Mouse (Mus musculus) testis, adult 2 months (tissue): Measurements from ENCODE around the gene Fbxo42. TPM values are rescaled to one million over a fixed set of nuclear protein-coding genes. Genes with fewer than 3 reads are reported as not detected.
A peak's percentile ranks its signal among the peaks of the same experiment; 100 is the strongest.

Source experiments
- H3K27ac ChIP-seq: fragments of 200-500 bp; 2 replicates; pipeline ENCODE4 v1.5.1; 2012; ENCODE audit warnings: low read depth, low read length; ENCODE audit not compliant: control insufficient read depth, insufficient read depth
- H3K27me3 ChIP-seq: fragments of 200-500 bp; 2 replicates; pipeline ENCODE4 v1.6.1; 2012; ENCODE audit warnings: mild to moderate bottlenecking, low read length, moderate library complexity; ENCODE audit not compliant: control insufficient read depth, insufficient read depth
- H3K36me3 ChIP-seq: fragments of 200-500 bp; 2 replicates; pipeline ENCODE4 v1.6.1; 2012; ENCODE audit warnings: mild to moderate bottlenecking, low read length; ENCODE audit not compliant: control insufficient read depth, insufficient read depth
- H3K4me1 ChIP-seq: fragments of 200-500 bp; 2 replicates; pipeline ENCODE4 v1.6.1; 2012; ENCODE audit warnings: low read length; ENCODE audit not compliant: control insufficient read depth, insufficient read depth
- H3K4me3 ChIP-seq: fragments of 200-500 bp; 2 replicates; pipeline ENCODE4 v1.5.1; 2012; ENCODE audit warnings: low read depth, mild to moderate bottlenecking, low read length, moderate library complexity, mixed read lengths; ENCODE audit not compliant: control insufficient read depth
- CTCF ChIP-seq: fragments of 200-500 bp; IDR thresholded peaks from 2 replicates; pipeline ENCODE4 v1.5.1; 2012; ENCODE audit warnings: low read depth, mild to moderate bottlenecking, inconsistent platforms, low read length, moderate library complexity; ENCODE audit not compliant: control insufficient read depth, insufficient read depth, insufficient replicate concordance
- POLR2A ChIP-seq: fragments of 200-500 bp; IDR thresholded peaks from 2 replicates; pipeline ENCODE4 v1.6.1; 2012; ENCODE audit warnings: low read depth, mild to moderate bottlenecking, inconsistent platforms, low read length, moderate library complexity; ENCODE audit not compliant: control insufficient read depth
- polyA plus RNA-seq: library from polyadenylated mRNA; depleted of rRNA; stranded (reverse); fragments of >200 nt; gene quantifications from 2 replicates; pipeline ENCODE4 v1.2.3, GENCODE M21; 2012

The Fbxo42 gene
- polyA plus RNA-seq, 1 experiment, result 10.7 TPM

- Histone ChIP-seq H3K27me3 (no peaks in the 10 kb centered on the region), H3K36me3 (no peaks in the 10 kb centered on the region; the same call in 1 of the 2 replicates), H3K4me1 (peaks cover 5% of the 10 kb centered on the region), H3K4me3 (peak overlapping the region; percentile 87), H3K27ac (peak overlapping the region; percentile 69)
- TF ChIP-seq CTCF (no peak), POLR2A (no peak)
These were observed 492 bp downstream of the Fbxo42 start for GRCm38 (mm10) chr4:141148009-141148801.

GRCm38 (mm10) chr4:141149116-141149515 is 1.4 kb downstream of the Fbxo42 start:
- H3K4me1 ChIP-seq, result peaks cover 5% of the 10 kb centered on the region
- H3K27ac ChIP-seq, result no peak overlapping the region
- no peaks in the 10 kb centered on the region; the same call in 1 of the 2 replicates for H3K36me3 ChIP-seq
- H3K27me3 ChIP-seq, result no peaks in the 10 kb centered on the region
- H3K4me3 ChIP-seq, result peak overlapping the region; percentile 38; the same call in 1 of the 2 replicates
- no peak for TF ChIP-seq POLR2A
- TF ChIP-seq CTCF, result no peak

- TF ChIP-seq CTCF (no peak), POLR2A (no peak)
- Histone ChIP-seq H3K4me1 (peaks cover 2% of the 10 kb centered on the region; the same call in 1 of the 2 replicates), H3K4me3 (no peak overlapping the region)
These were observed 9.8 kb downstream of the Fbxo42 start for GRCm38 (mm10) chr4:141157485-141157884.

GRCm38 (mm10) chr4:141158609-141159008 is 10.9 kb downstream of the Fbxo42 start:
- H3K4me3 ChIP-seq, result no peak overlapping the region

More at GRCm38 (mm10) chr4:141157485-141157884, 9.8 kb downstream of the Fbxo42 start:
- Histone ChIP-seq H3K27ac (no peak overlapping the region), H3K27me3 (no peaks in the 10 kb centered on the region), H3K36me3 (no peaks in the 10 kb centered on the region)

GRCm38 (mm10) chr4:141159093-141159492 is 11.4 kb downstream of the Fbxo42 start:
- H3K4me3 ChIP-seq, result no peak overlapping the region
- no peaks in the 10 kb centered on the region for H3K27me3 ChIP-seq
- H3K36me3 ChIP-seq, result no peaks in the 10 kb centered on the region
- 0 out of 2 replicates have a peak, but pooled peaks cover 2% of the 10 kb centered on the region for H3K4me1 ChIP-seq
- H3K27ac ChIP-seq, result no peak overlapping the region
- TF ChIP-seq POLR2A (no peak), CTCF (no peak)

More at GRCm38 (mm10) chr4:141158609-141159008, 10.9 kb downstream of the Fbxo42 start:
- Histone ChIP-seq H3K4me1 (0 out of 2 replicates have a peak, but pooled peaks cover 2% of the 10 kb centered on the region), H3K27me3 (no peaks in the 10 kb centered on the region), H3K27ac (no peak overlapping the region), H3K36me3 (no peaks in the 10 kb centered on the region)
- TF ChIP-seq POLR2A (no peak), CTCF (no peak)

- no peaks in the 10 kb centered on the region for H3K36me3 ChIP-seq
- no peak for TF ChIP-seq POLR2A
- TF ChIP-seq CTCF, result no peak
- no peak overlapping the region for H3K27ac ChIP-seq
These were observed 12.0 kb downstream of the Fbxo42 start for GRCm38 (mm10) chr4:141159666-141160065.

GRCm38 (mm10) chr4:141160193-141160592 is 12.5 kb downstream of the Fbxo42 start:
- H3K4me1 ChIP-seq, result 0 out of 2 replicates have a peak, but pooled peaks cover 2% of the 10 kb centered on the region
- no peak overlapping the region for H3K27ac ChIP-seq
- H3K36me3 ChIP-seq, result no peaks in the 10 kb centered on the region
- TF ChIP-seq POLR2A (no peak), CTCF (no peak)
- H3K4me3 ChIP-seq, result no peak overlapping the region
- no peaks in the 10 kb centered on the region for H3K27me3 ChIP-seq

More at GRCm38 (mm10) chr4:141159666-141160065, 12.0 kb downstream of the Fbxo42 start:
- H3K4me3 ChIP-seq, result no peak overlapping the region
- 0 out of 2 replicates have a peak, but pooled peaks cover 2% of the 10 kb centered on the region for H3K4me1 ChIP-seq
- no peaks in the 10 kb centered on the region for H3K27me3 ChIP-seq
